Mouse (Mus musculus) neural tube, embryonic 15.5 days (tissue): Measurements from ENCODE around the gene Gast. TPM values are rescaled to one million over a fixed set of nuclear protein-coding genes. Genes with fewer than 3 reads are reported as not detected.
"Not testable (repeated sequence)": the region's sequence is repeated elsewhere in the genome, so short reads cannot be mapped to it uniquely, and the experiment has no call there.

Source experiments
- ATAC-seq: fragments of 200-750 bp; cut with Nextera tagmentation; 2 replicates; pipeline ENCODE4 v1.8.0; 2017; ENCODE audit warnings: mild to moderate bottlenecking, moderate TSS enrichment, moderate library complexity; ENCODE audit not compliant: low FRiP score
- H3K27ac ChIP-seq: fragments of 300-500 bp; sonication (generic); replicated peaks from 2 replicates; pipeline ENCODE4 v1.5.1; 2015; ENCODE audit warnings: mild to moderate bottlenecking, inconsistent platforms
- H3K27me3 ChIP-seq: fragments of 300-500 bp; sonication (generic); replicated peaks from 2 replicates; pipeline ENCODE4 v1.6.1; 2015; ENCODE audit warnings: inconsistent platforms
- H3K36me3 ChIP-seq: fragments of 300-500 bp; sonication (generic); 2 replicates; pipeline ENCODE4 v1.6.1; 2015; ENCODE audit warnings: inconsistent platforms
- H3K4me1 ChIP-seq: fragments of 300-500 bp; sonication (generic); 2 replicates; pipeline ENCODE4 v1.6.1; 2015; ENCODE audit warnings: inconsistent platforms
- H3K4me2 ChIP-seq: fragments of 300-500 bp; sonication (generic); 2 replicates; pipeline ENCODE4 v1.6.1; 2015; ENCODE audit warnings: inconsistent platforms, mild to moderate bottlenecking, moderate library complexity
- H3K4me3 ChIP-seq: fragments of 300-500 bp; sonication (generic); replicated peaks from 2 replicates; pipeline ENCODE4 v1.5.1; 2015; ENCODE audit warnings: mild to moderate bottlenecking, inconsistent platforms
- H3K9ac ChIP-seq: fragments of 300-500 bp; sonication (generic); replicated peaks from 2 replicates; pipeline ENCODE4 v1.6.1; 2015; ENCODE audit warnings: mild to moderate bottlenecking, inconsistent platforms
- H3K9me3 ChIP-seq: fragments of 300-500 bp; sonication (generic); replicated peaks from 2 replicates; pipeline ENCODE4 v1.6.1; 2016; ENCODE audit warnings: inconsistent platforms
- WGBS: fragments of 180-500 bp; shearing (Covaris S2); methylation state at CpG from one replicate; pipeline ENCODE4 v1.1.7; 2015; ENCODE audit warnings: mixed read lengths; 5-methylcytosine and 5-hydroxymethylcytosine counted together
- polyA plus RNA-seq: library from polyadenylated mRNA; unstranded; fragments of >200 nt; fragmentation: Nextera tagmentation; extraction: Ambion mirVana; gene quantifications from 2 replicates; pipeline ENCODE4 v1.2.1, GENCODE M21; 2015

Gene Gast
- polyA plus RNA-seq, 1 experiment from 2014 or later: not detected

DNA sequence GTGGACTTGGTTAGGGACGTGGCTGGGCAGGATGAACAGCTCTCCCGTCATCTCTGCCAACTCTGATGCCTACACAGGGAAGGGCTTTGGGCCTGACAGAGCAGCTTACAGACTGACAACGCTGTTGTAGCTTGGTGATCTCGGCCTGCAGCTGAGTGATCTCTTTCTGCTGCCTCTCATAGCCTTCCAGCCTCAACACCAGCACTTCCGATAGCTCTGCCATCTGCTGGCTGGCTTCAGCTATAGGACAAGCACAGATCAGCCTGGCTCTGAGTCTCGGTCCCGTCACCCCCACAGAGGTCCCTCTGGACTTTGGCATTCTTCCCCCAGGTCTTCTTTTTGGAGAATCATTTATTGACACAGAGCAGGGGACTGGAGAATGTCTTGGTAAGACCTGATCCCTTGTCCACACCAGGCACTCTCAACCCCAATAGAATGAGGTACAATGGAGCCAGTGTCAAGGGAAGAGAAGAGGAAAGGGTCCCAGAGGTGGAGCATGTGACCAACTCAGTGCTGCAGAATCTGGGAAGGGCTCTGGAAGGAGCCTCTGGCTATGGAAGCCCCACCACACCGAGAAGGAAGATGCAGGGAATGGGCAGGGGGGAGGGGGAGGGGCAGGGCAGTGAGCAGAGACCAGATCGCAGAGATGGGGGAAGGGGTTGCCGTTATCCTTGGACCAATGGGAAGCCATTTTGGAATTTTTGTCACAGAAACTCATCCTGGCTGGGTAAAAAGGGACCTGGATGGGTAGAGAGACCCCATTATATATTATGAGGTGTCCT is 18.1 kb downstream of the Gast start:
- Histone ChIP-seq H3K4me3 (no peak overlapping the region), H3K4me1 (peaks cover 40% of the 10 kb centered on the region), H3K27me3 (no peaks in the 10 kb centered on the region; the same call in 1 of the 2 replicates), H3K9me3 (no peaks in the 10 kb centered on the region), H3K4me2 (no peak overlapping the region), H3K36me3 (no peaks in the 10 kb centered on the region), H3K9ac (peak overlapping the region; percentile 30; the same call in 1 of the 2 replicates), H3K27ac (peak overlapping the region; percentile 51; the same call in 1 of the 2 replicates)
- ATAC-seq: no peak
- WGBS: 34% methylated on average over 10 of the region's 10 CpGs

DNA sequence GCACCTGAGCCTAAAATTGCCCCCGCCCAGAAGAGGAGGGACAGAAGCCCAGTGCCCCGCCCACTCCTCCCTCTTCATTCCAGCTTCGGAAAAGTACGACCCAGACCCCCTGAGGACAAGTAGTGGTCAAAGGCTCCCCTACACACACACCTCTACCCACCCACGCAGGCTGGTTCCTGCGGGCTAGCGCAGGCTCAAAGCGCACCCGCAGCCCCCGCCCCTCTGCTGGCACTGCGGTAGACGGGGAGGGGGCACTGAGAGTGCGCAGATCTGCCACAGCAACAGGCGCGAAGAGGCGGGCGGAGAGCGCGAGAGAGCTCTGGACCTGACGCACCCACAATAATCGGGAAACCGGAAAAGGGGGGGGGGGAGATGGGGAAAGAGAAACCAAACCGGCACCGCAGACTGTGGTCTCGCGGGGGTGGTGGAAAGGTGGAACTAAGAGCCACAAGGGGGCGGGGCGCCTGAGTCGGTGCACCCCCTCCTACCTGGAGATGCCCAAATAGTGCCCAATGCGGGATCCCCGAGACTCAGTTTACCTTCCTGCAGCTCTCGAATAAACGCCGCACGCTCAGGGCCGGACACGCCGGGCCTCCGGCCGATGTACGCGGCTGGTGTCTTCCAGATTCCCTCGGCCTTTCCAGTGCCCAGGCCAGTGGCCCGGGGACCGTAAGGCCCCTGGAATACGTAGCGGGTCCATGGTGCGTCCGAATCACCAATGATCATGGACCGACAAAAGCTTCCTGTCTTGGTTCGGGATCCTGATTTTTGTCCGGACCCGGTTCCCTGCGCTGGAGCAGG is 21.1 kb downstream of the Gast start:
- H3K36me3 ChIP-seq: no peaks in the 10 kb centered on the region
- under 1% methylated on average over 54 of the region's 54 CpGs for WGBS
- peaks cover 31% of the 10 kb centered on the region for H3K4me1 ChIP-seq
- peak overlapping the region; percentile 80 for H3K27ac ChIP-seq
- peak overlapping the region; percentile 98 for H3K4me2 ChIP-seq
- no peaks in the 10 kb centered on the region for H3K9me3 ChIP-seq
- ATAC-seq: peak; percentile 56
- H3K4me3 ChIP-seq: peak overlapping the region; percentile 82
- H3K9ac ChIP-seq: peak overlapping the region; percentile 72
- peaks cover 15% of the 10 kb centered on the region; the same call in 1 of the 2 replicates for H3K27me3 ChIP-seq

DNA sequence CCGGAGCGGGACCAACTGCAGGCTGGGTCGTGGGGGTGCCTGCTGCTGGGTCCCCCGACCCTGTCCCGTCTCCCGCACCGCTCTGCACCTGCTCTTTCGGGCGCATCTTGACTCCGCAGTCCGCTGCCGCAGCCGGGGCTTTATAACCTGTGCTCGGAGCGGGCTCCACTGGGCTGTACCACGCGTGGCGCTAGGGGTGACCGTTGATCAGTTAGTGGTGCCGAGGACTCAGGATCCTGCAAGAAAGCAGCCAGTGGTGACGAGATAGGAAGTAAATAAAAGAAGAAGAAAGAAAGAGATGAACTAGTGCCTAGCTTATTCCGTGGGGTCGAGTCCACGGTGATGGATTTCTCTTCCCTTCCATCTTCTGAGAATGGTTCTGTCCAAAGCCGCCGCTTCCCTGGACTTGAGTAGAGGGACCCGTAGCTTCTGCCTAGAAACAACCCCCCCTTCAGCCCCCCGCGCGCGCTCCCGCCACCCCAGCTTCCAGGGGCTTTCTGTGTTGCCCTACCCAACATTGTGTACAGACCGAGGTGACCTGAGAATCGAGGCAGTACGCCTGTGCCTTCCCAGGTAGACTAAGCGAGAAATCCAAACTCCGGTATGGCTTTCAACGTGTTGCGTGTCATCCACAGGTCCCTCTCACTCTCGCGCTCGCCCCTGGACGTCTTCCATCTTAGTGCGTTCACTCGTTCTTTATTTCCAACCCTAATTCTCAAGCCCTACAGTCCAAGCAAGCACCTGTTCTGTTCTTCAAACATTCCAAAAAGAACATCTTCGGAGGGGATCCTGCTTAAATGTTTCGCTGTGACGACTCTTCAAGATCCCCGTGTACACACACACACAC is 22.0 kb downstream of the Gast start, which contains the start of gene Hap1:
Hap1 (minus strand) TSS at position 157 of the 847 bp plus-strand sequence.
- Histone ChIP-seq H3K36me3 (no peaks in the 10 kb centered on the region), H3K4me1 (peaks cover 31% of the 10 kb centered on the region), H3K27ac (peak within 1 kb of the TSS; percentile 80), H3K4me3 (peak within 1 kb of the TSS; percentile 82), H3K9me3 (no peaks in the 10 kb centered on the region), H3K27me3 (peaks cover 18% of the 10 kb centered on the region; the same call in 1 of the 2 replicates), H3K4me2 (peak within 1 kb of the TSS; percentile 98), H3K9ac (peak within 1 kb of the TSS; percentile 72)
- ATAC-seq: peak; percentile 83
- WGBS: 1% methylated on average over 49 of the region's 49 CpGs

DNA sequence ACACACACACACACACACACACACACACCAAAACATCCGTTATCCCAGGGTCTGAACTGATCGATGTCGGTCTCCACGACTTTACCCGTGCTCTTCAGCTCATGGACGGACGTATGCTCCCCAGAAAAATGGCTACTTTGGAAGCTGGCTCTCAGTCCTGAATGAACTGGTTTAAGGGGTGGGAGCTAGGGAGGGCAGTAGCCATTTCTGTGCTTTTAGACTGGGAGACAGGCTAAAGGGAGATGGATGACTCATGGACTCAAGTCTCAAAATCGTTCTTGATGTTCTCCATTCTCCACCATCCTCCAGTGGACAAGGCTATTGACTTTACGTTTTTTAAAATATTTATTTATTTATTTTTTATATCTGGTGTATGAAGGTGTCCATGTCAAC is 22.6 kb downstream of the Gast start:
- ATAC-seq: no peak

DNA sequence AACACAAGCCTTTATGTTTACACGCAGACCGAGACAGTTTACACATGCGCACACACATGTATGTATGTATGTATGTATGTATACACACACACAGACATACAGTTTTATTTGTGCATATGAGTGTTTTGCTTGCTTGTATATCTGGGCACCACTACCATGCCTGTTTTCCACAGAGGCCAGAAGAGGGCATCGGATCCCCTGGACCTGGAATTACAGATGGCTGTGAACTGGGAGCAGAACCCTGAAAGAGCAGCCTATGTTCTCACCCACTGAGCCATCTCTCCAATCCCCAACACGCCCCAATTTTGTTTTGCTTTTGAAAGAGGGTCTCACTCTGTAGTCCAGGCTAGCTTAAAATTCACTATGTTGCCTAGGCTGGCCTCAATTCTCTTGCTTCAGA is 23.2 kb downstream of the Gast start:
- Histone ChIP-seq H3K4me3 (no peak overlapping the region), H3K27ac (no peak overlapping the region), H3K4me2 (no peak overlapping the region)

More for the DNA sequence above, 22.6 kb downstream of the Gast start:
- Histone ChIP-seq H3K4me3 (peak overlapping the region; percentile 82), H3K4me1 (peaks cover 26% of the 10 kb centered on the region), H3K36me3 (no peaks in the 10 kb centered on the region), H3K9me3 (no peaks in the 10 kb centered on the region), H3K4me2 (peak overlapping the region; percentile 98), H3K9ac (peak overlapping the region; percentile 72), H3K27me3 (peaks cover 18% of the 10 kb centered on the region; the same call in 1 of the 2 replicates), H3K27ac (peak overlapping the region; percentile 80)
- 13% methylated on average over 9 of the region's 9 CpGs for WGBS

DNA sequence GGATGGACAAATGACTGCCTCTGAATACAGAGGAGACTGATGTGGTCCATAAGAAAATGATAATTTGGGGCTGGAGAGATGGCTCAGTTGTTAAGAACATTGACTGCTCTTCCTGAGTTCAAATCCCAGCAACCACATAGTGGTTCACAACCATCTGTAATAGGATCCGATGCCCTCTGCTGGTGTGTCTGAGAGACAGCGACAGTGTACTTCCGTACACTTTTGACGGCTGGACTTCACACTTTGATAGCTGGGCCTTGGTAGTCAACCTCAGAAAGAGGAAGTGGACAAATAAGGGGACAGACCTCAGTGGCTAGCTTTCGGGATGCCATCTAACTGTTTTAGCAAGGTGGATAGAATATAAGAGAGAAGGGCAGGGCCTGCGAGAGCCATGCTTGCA is 26.0 kb downstream of the Gast start:
- H3K4me3 ChIP-seq: no peak overlapping the region
- no peak overlapping the region for H3K27ac ChIP-seq
- ATAC-seq: no peak
- peaks cover 10% of the 10 kb centered on the region for H3K4me1 ChIP-seq
- H3K4me2 ChIP-seq: no peak overlapping the region
- WGBS: 85% methylated on average over 6 of the region's 6 CpGs
- H3K27me3 ChIP-seq: peaks cover 18% of the 10 kb centered on the region; the same call in 1 of the 2 replicates
- no peak overlapping the region for H3K9ac ChIP-seq
- no peaks in the 10 kb centered on the region for H3K36me3 ChIP-seq
- no peaks in the 10 kb centered on the region for H3K9me3 ChIP-seq

More for the DNA sequence above, 23.2 kb downstream of the Gast start:
- ATAC-seq: no peak
- Histone ChIP-seq H3K9me3 (no peaks in the 10 kb centered on the region), H3K27me3 (peaks cover 18% of the 10 kb centered on the region; the same call in 1 of the 2 replicates), H3K9ac (no peak overlapping the region), H3K4me1 (peaks cover 20% of the 10 kb centered on the region), H3K36me3 (no peaks in the 10 kb centered on the region)
- 60% methylated on average over 5 of the region's 5 CpGs for WGBS

DNA sequence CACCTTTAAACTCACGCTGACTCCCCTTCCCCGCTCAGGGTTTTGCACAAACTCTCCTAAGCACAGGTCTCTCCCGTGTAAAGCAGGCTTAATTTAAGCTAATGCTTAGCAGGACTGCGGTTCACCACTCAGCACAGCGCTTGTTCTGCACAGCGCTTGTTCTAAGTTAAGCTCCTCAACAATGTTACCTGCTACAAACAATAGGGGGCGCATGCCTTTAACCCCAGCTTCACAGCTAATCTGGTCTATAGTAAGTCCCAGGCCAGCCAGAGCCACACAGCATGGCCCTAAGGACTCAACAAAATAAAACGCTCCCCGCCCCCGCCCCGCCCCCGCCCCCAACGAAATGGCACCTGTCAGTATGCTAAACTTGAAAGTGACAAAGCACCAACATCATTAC is 26.9 kb downstream of the Gast start:
- H3K9ac ChIP-seq, H3K36me3 ChIP-seq, ATAC-seq, H3K9me3 ChIP-seq, H3K4me2 ChIP-seq, H3K4me3 ChIP-seq, H3K4me1 ChIP-seq, H3K27ac ChIP-seq: not testable (repeated sequence)
- H3K27me3 ChIP-seq: peaks cover 18% of the 10 kb centered on the region; the same call in 1 of the 2 replicates
- WGBS: no CpG with 5 or more reads among the region's 13 CpGs

DNA sequence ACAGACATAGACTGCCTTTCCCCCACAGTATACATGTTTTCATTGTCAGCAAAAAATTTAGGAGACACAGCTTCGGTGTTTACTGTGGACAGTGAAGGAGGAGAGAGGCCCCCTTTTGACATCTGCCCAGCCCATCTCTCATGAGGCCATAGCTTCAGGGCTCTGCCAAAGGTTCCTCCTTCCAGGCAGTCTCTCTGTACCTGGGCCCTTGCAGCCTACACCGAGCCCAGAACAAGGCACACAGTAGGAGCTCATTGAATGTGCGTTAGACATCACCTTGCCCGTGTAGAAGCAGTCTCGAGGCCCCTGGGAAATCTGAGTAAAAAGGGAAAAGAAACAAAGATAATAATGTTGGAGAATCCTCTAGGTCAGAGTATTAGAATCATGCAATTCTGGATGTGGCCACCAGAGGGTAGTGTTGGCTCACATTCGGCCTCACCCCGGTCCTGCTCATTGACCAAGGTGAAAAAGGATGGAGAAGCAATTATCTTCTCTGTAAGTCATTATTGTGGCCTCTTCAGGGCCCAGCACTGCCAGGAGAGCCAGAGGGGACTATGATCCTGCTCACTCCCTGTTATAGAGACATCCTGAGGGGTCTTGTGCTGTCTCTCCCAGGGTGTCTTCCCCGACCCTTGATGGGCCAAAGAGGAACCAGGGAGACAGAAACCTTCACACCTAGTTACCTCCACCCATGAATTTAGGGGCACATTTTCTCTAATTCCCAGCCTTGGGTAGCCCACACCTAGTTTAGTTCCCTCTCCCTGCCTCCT is 28.2 kb downstream of the Gast start:
- H3K9ac ChIP-seq: no peak overlapping the region
- no peak overlapping the region for H3K4me3 ChIP-seq
- no peak overlapping the region for H3K4me2 ChIP-seq
- H3K36me3 ChIP-seq: no peaks in the 10 kb centered on the region
- WGBS: 13% methylated on average over 8 of the region's 8 CpGs
- ATAC-seq: peak; percentile 51
- peaks cover 9% of the 10 kb centered on the region for H3K4me1 ChIP-seq
- no peaks in the 10 kb centered on the region for H3K9me3 ChIP-seq
- peak overlapping the region; percentile 30 for H3K27ac ChIP-seq
- peaks cover 18% of the 10 kb centered on the region; the same call in 1 of the 2 replicates for H3K27me3 ChIP-seq

DNA sequence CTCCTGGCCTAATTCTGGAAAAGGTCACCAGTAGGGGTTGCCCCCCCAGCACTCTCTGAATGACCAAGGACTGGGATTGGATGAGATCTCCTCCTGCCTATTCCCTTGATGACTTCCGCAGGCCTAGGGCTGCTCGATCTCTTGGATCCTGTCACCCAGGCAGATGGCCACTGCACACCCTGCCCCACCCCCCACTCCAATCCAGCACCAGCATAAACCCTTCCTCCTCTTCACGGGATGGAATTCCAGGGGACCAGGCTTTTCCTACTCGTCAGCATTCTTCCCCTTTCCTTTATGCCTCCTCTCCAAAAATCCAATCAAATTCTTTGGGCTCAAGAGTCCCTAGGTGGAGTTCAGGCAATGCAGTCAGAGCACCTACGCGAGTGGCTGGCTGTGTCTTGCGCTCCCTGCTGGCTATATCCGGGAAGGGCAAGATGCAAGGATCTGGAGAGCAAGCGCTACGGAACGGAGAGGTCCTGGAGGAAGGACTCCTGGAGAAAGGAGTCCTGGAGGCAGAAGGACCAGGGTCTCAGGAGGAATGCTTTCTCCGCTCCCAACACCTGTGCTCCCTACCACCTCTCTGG is 28.9 kb downstream of the Gast start:
- 22% methylated on average over 12 of the region's 12 CpGs for WGBS

DNA sequence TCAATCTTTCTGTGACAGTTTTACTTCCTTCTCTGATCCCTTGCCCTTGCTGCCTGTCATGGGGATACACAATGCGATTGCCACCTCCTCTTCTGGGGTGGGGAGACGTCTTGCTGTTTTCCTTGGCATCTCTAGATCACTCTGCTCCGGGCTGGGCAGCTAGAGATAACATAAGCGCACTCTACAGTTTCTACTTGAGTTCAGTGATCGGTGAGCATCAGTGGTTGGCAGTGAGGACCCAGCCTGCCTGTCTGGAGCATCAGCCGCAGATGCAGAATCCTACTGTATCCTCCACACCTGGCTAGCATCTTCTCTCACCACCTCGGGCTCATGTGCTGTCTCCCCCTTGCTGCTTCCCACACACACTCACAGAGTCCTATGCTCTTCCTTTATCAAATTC is 34.9 kb downstream of the Gast start:
- Histone ChIP-seq H3K4me3 (no peak overlapping the region), H3K4me2 (no peak overlapping the region), H3K27me3 (no peaks in the 10 kb centered on the region), H3K4me1 (no peaks in the 10 kb centered on the region), H3K27ac (no peak overlapping the region), H3K36me3 (peaks cover 25% of the 10 kb centered on the region), H3K9me3 (no peaks in the 10 kb centered on the region), H3K9ac (no peak overlapping the region)
- ATAC-seq: no peak
- 67% methylated on average over 7 of the region's 7 CpGs for WGBS

More for the DNA sequence above, 28.9 kb downstream of the Gast start:
- no peak overlapping the region for H3K4me3 ChIP-seq
- H3K9me3 ChIP-seq: no peaks in the 10 kb centered on the region
- peaks cover 9% of the 10 kb centered on the region for H3K4me1 ChIP-seq
- ATAC-seq: peak; percentile 29; the same call in 1 of the 2 replicates
- H3K4me2 ChIP-seq: no peak overlapping the region
- peaks cover 18% of the 10 kb centered on the region; the same call in 1 of the 2 replicates for H3K27me3 ChIP-seq
- peak overlapping the region; percentile 30 for H3K27ac ChIP-seq
- H3K36me3 ChIP-seq: no peaks in the 10 kb centered on the region
- no peak overlapping the region for H3K9ac ChIP-seq
